Mouse (Mus musculus) heart, embryonic 13.5 days (tissue): ENCODE measurements at regions not wholly inside any gene's neighbourhood (a gene's known extent, or its start where the extent isn't known, plus 50 kb on each side); places are given as distances from the start of the nearest gene placed in this dataset.

Experiments used
- ATAC-seq: fragments of 200-750 bp; cut with Nextera tagmentation; 2 replicates; pipeline ENCODE4 v1.8.0; 2017; ENCODE audit warnings: moderate TSS enrichment; ENCODE audit not compliant: insufficient number of reproducible peaks, low FRiP score, low TSS enrichment; ENCODE audit errors: extremely low read depth
- H3K27ac ChIP-seq: fragments of 300-500 bp; sonication (generic); replicated peaks from 2 replicates; pipeline ENCODE4 v1.5.1; 2015; ENCODE audit warnings: moderate library complexity, mild to moderate bottlenecking, inconsistent platforms
- H3K27me3 ChIP-seq: fragments of 300-500 bp; sonication (generic); replicated peaks from 2 replicates; pipeline ENCODE4 v1.6.1; 2015; ENCODE audit warnings: mild to moderate bottlenecking, inconsistent platforms
- H3K36me3 ChIP-seq: fragments of 300-500 bp; sonication (generic); 2 replicates; pipeline ENCODE4 v1.6.1; 2015; ENCODE audit warnings: mild to moderate bottlenecking, inconsistent platforms
- H3K4me1 ChIP-seq: fragments of 300-500 bp; sonication (generic); 2 replicates; pipeline ENCODE4 v1.6.1; 2015; ENCODE audit warnings: inconsistent platforms
- H3K4me2 ChIP-seq: fragments of 300-500 bp; sonication (generic); 2 replicates; pipeline ENCODE4 v1.6.1; 2015; ENCODE audit warnings: inconsistent platforms, mild to moderate bottlenecking, moderate library complexity
- H3K4me3 ChIP-seq: fragments of 300-500 bp; sonication (generic); 2 replicates; pipeline ENCODE4 v1.5.1; 2015; ENCODE audit warnings: moderate library complexity, mild to moderate bottlenecking, inconsistent platforms
- H3K9ac ChIP-seq: fragments of 300-500 bp; sonication (generic); 2 replicates; pipeline ENCODE4 v1.6.1; 2015; ENCODE audit warnings: inconsistent platforms, mild to moderate bottlenecking, moderate library complexity
- H3K9me3 ChIP-seq: fragments of 300-500 bp; sonication (generic); 2 replicates; pipeline ENCODE4 v1.6.1; 2016; ENCODE audit warnings: inconsistent platforms
- WGBS: fragments of 180-500 bp; shearing (Covaris S2); methylation state at CpG from one replicate; pipeline ENCODE4 v1.1.7; 2015; ENCODE audit warnings: mixed read lengths; 5-methylcytosine and 5-hydroxymethylcytosine counted together

DNA sequence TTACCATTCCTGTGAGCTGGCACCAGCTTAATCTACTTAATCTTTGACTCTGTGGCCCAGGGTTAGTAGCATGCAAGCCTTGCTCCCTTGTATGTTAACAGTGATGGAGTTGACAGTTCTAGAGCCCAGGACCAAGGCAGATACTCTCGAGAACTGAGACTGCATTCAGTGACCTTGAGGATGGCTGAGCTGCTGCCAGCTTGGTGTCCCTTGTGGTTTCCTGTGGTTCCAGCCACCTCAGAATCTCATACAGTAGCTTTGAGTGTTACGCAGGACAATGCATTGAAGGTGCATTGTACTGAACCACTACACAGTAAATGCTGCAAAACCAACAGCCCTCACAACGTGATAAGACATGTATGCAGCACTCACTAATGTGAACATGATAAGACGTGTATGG is 90.6 kb downstream of the Zfp706 start:
- no peak overlapping the region for H3K4me2 ChIP-seq
- no peak overlapping the region for H3K4me3 ChIP-seq
- WGBS: 28% methylated on average over 4 of the region's 4 CpGs
- H3K27ac ChIP-seq: peak overlapping the region; percentile 39; the same call in 1 of the 2 replicates
- H3K9ac ChIP-seq: no peak overlapping the region
- H3K9me3 ChIP-seq: peaks cover 3% of the 10 kb centered on the region; the same call in 1 of the 2 replicates
- peaks cover 27% of the 10 kb centered on the region for H3K4me1 ChIP-seq
- no peaks in the 10 kb centered on the region for H3K27me3 ChIP-seq
- H3K36me3 ChIP-seq: no peaks in the 10 kb centered on the region
- ATAC-seq: no peak

DNA sequence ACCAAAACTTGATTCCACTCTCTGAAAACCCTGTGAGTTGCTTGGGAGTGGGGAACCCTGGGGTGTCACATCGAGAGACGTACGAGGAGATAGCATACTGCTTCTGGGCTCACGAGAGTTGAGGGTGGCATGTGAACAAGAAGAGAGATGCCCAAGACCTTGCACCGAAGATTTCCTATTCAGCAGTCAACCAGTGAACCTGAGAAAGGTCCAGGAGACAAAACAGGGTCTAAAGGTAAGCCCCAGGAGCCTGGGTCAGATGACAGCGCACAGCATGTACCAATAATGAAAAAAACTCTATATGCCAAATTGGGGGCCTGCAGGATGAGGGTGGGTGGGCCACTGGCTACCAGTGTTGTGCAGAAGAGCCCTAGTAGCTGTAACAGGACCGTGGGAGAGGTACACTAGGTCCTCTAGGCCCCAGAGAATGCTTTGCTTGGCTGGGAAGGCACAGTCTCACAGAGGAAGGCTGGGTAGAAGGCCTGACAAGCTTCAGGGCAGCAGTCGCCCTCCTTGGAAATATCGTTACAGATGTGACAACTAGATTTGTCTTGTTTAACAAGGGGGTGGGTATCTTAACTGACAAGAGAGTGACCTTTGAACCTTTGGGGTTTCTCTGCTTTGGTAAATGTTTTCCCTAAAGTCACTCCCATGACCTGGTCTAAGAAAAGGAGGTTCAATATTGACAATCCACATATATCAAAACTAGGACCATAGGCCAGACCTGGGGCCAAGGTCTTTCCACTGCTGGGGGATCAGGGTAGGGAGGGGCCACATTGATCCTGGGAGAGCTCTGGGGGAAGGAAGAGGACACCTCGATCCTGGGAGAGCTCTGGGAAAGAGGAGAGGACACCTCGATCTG is 93.1 kb downstream of the Zfp706 start:
- no peak overlapping the region for H3K4me2 ChIP-seq
- H3K27me3 ChIP-seq: no peaks in the 10 kb centered on the region
- H3K4me3 ChIP-seq: no peak overlapping the region
- no peak overlapping the region for H3K27ac ChIP-seq
- no peak for ATAC-seq
- H3K4me1 ChIP-seq: peaks cover 27% of the 10 kb centered on the region
- peaks cover 3% of the 10 kb centered on the region; the same call in 1 of the 2 replicates for H3K9me3 ChIP-seq
- H3K9ac ChIP-seq: no peak overlapping the region
- WGBS: 76% methylated on average over 11 of the region's 11 CpGs
- H3K36me3 ChIP-seq: no peaks in the 10 kb centered on the region

DNA sequence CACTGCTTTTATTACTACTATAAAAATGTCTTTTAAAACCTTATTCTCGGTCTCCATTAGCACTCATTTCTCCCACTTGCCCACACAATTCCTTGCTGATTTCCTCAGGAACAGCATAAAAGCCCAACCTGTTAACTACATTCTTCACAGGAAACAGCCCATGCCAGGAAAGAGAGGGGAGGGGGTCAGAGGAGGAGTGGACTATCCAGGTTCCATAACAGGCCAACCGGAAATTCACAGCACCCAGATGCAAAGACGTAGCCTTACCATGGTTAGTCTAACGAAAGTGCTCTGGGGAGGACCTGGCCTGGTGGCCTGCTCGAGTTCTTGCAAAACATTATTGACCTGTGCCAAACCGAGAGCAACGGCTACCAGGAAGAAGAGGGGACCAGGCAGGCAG is 94.3 kb downstream of the Zfp706 start:
- Histone ChIP-seq H3K4me1 (peaks cover 21% of the 10 kb centered on the region), H3K27ac (no peak overlapping the region), H3K9ac (no peak overlapping the region), H3K9me3 (peaks cover 3% of the 10 kb centered on the region; the same call in 1 of the 2 replicates), H3K36me3 (no peaks in the 10 kb centered on the region), H3K4me2 (no peak overlapping the region), H3K27me3 (no peaks in the 10 kb centered on the region), H3K4me3 (no peak overlapping the region)
- 80% methylated on average over 7 of the region's 7 CpGs for WGBS
- no peak for ATAC-seq

DNA sequence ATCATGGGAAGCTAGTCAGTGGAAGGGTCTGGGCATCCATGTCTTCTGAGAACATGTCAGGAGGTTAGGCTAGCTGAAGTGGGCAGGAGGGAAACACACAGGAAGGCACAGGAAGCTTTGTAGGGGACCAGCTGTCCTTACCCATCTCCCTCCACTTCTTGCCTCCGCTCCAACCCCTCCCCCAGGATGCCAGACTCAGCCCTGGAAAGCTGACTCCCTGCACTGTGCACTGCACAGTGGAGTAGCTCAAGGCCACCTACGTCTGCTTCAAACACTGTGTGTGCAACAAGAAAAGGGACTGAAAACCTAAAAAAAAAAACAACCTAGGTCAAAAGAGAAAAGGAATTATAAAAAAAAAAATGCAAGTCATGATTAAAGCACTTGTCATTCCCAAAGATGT is 97.3 kb downstream of the Zfp706 start:
- H3K4me1 ChIP-seq: no peaks in the 10 kb centered on the region
- peaks cover 3% of the 10 kb centered on the region; the same call in 1 of the 2 replicates for H3K9me3 ChIP-seq
- no peak overlapping the region for H3K4me2 ChIP-seq
- 61% methylated on average over 2 of the region's 2 CpGs for WGBS
- no peak for ATAC-seq
- H3K27ac ChIP-seq: no peak overlapping the region
- no peaks in the 10 kb centered on the region for H3K27me3 ChIP-seq
- H3K9ac ChIP-seq: no peak overlapping the region
- H3K4me3 ChIP-seq: no peak overlapping the region
- no peaks in the 10 kb centered on the region for H3K36me3 ChIP-seq

DNA sequence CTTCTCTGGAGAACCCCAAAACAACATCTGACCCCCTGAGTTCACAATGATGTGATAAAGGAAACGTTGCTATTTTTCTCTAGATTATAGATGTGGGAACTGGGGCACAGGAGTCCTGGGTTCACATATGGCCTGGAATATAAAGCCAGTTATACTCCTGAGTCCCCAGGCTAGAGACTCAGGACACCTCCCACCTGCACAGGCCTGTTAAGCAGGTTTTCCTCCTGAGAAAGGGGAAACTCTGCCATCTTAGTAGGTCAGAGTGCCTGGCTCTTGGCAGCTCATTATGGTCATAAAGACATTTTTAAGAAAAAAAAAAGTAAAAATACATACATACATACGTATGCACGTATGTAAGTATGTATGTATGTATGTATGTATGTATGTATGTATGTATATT is 98.1 kb downstream of the Zfp706 start:
- Histone ChIP-seq H3K4me2 (no peak overlapping the region), H3K9ac (no peak overlapping the region), H3K27ac (no peak overlapping the region), H3K27me3 (no peaks in the 10 kb centered on the region), H3K9me3 (peaks cover 3% of the 10 kb centered on the region; the same call in 1 of the 2 replicates), H3K4me3 (no peak overlapping the region), H3K36me3 (no peaks in the 10 kb centered on the region), H3K4me1 (no peaks in the 10 kb centered on the region)
- ATAC-seq: no peak
- WGBS: 73% methylated on average over 3 of the region's 3 CpGs

DNA sequence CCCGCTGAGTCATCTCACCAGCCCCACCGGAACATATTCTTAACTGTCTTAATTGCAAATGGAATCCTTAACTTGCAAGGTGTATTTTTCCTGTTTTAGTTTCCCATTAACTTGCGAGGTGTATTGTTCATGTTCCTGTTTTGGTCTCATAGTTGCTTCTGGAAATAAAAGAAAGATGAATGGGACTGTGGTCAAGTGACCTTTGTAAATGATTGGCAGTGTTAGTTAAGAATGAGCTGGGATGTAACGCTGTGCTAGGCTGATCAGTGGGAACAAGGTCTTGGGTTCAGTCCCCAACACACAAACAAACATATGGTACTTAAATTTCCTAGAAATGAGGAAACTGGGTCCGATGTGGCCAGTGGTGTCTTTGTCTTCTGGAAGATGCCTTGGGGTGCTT is 100.8 kb downstream of the Zfp706 start:
- no peaks in the 10 kb centered on the region for H3K27me3 ChIP-seq
- no peak overlapping the region for H3K9ac ChIP-seq
- WGBS: 82% methylated on average over 5 of the region's 5 CpGs
- no peak overlapping the region for H3K4me3 ChIP-seq
- ATAC-seq: no peak
- H3K9me3 ChIP-seq: no peaks in the 10 kb centered on the region
- no peak overlapping the region for H3K4me2 ChIP-seq
- no peak overlapping the region for H3K27ac ChIP-seq
- H3K36me3 ChIP-seq: no peaks in the 10 kb centered on the region
- peaks cover 19% of the 10 kb centered on the region for H3K4me1 ChIP-seq

DNA sequence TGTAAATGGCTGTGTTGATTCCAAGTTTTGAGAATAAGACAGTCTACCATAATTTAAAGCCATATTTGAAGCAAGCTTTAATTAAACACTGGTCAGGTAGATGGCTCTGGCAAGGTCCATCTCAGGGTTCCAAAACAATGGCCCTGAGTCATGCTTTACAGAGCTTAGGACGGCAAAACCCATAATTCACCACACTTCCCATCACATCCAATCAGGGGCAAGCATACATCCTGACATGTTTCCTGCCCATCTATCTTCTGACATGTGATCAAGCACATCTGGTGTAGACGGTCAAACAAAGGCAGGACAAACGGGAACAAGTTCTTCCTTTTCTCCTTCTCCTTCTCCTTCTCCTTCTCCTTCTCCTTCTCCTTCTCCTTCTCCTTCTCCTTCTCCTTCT is 101.5 kb downstream of the Zfp706 start:
- H3K27ac ChIP-seq: no peak overlapping the region
- H3K9me3 ChIP-seq: no peaks in the 10 kb centered on the region
- H3K9ac ChIP-seq: no peak overlapping the region
- H3K4me1 ChIP-seq: peaks cover 26% of the 10 kb centered on the region
- no peaks in the 10 kb centered on the region for H3K36me3 ChIP-seq
- no peak overlapping the region for H3K4me2 ChIP-seq
- ATAC-seq: no peak
- H3K27me3 ChIP-seq: no peaks in the 10 kb centered on the region
- no peak overlapping the region for H3K4me3 ChIP-seq
- WGBS: 61% methylated on average over 3 of the region's 3 CpGs

DNA sequence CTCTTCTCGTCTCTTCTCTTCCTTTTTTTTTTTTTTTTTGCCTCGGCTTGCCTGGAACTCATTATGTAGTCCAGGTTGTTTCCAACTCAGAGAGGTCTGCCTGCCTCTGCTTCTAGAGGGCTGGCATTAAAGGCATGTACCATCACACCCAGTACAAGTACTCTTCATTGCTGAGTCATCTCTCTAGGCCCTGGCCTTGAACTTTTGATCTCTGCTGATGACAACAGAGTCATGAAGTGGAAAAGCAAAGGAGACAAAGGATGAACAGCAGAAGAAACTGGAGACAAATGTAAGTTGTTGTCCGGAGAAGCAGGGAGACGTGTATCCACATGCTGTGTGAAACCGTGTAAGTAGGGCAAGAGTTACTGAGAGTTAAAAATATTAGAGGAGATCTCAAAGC is 103.7 kb downstream of the Zfp706 start:
- Histone ChIP-seq H3K4me1 (peaks cover 38% of the 10 kb centered on the region), H3K4me2 (no peak overlapping the region), H3K27me3 (no peaks in the 10 kb centered on the region), H3K27ac (0 out of 2 replicates have a peak overlapping the region, but pooled peaks have one; percentile 32), H3K9ac (no peak overlapping the region), H3K9me3 (no peaks in the 10 kb centered on the region), H3K36me3 (no peaks in the 10 kb centered on the region), H3K4me3 (no peak overlapping the region)
- 77% methylated on average over 5 of the region's 5 CpGs for WGBS
- ATAC-seq: no peak

DNA sequence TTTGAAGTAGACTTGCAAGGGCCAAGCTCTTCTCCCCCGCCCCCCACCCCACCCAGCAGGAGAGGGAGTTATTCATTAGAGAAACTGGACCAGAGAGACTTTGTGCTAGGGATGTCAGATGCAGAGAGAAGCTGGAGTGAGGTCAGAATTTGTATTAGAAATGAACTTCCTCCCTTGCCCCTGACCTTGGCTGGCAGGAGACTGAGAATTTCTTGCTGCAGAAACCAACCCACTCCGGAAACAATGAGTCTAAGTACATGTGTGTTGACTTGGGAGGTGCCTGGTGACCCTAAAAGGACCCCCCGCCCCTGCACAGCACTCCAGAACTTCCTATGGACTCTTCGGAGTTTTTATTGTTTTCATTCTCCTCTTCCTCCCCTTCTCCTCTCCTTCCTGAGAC is 104.3 kb downstream of the Zfp706 start:
- H3K4me2 ChIP-seq: no peak overlapping the region
- 0 out of 2 replicates have a peak overlapping the region, but pooled peaks have one; percentile 32 for H3K27ac ChIP-seq
- H3K9me3 ChIP-seq: no peaks in the 10 kb centered on the region
- WGBS: 47% methylated on average over 4 of the region's 4 CpGs
- no peaks in the 10 kb centered on the region for H3K36me3 ChIP-seq
- no peaks in the 10 kb centered on the region for H3K27me3 ChIP-seq
- no peak overlapping the region for H3K4me3 ChIP-seq
- ATAC-seq: no peak
- H3K9ac ChIP-seq: no peak overlapping the region
- peaks cover 38% of the 10 kb centered on the region for H3K4me1 ChIP-seq

DNA sequence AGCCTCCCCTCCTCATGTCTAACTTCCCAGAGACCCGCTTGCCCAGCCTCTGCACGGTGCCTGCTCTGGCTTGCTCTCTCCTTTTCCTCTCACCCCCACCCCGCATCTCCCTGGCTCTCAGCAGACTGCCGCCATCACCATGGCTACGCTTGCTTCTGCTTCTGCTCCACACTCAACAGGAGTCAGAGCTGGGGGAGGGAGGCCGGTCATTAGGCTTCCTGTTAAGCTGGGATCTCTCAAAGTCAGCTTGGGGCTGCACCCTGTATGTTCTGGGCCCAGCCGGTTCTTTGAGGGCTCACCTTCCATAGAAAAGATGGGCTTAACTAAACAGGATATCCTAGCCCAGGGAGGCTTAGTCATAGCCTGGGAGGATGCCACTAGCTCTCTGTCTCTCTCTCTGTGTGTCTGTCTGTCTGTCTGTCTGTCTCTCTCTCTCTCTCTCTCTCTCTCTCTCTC is 105.7 kb downstream of the Zfp706 start:
- peak; percentile 75; the same call in 1 of the 2 replicates for ATAC-seq
- 1% methylated on average over 7 of the region's 7 CpGs for WGBS
- Histone ChIP-seq H3K9me3 (no peaks in the 10 kb centered on the region), H3K9ac (peak overlapping the region; percentile 50), H3K27me3 (no peaks in the 10 kb centered on the region), H3K4me1 (peaks cover 38% of the 10 kb centered on the region), H3K4me2 (peak overlapping the region; percentile 39), H3K27ac (no peak overlapping the region), H3K4me3 (no peak overlapping the region), H3K36me3 (no peaks in the 10 kb centered on the region)

DNA sequence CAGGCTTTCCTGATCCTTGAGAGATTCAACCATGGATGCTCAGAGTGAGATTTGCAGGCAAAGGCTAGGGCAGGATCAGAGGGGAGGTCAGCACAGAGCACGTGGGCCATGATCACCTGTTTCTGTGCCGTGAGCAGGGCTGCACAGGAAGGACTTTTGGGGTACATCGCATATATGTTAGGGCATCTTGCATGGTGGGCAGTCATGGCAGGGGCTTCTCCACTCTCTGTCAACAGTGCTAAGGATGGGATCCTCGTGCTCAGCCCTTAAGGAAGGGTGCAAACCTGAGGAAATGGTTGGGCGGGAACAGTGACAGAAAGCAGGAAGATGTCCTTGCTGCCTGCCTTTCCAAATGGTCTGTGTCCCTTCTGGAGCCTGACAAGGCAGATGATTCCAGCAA is 106.2 kb downstream of the Zfp706 start:
- 42% methylated on average over 5 of the region's 5 CpGs for WGBS

DNA sequence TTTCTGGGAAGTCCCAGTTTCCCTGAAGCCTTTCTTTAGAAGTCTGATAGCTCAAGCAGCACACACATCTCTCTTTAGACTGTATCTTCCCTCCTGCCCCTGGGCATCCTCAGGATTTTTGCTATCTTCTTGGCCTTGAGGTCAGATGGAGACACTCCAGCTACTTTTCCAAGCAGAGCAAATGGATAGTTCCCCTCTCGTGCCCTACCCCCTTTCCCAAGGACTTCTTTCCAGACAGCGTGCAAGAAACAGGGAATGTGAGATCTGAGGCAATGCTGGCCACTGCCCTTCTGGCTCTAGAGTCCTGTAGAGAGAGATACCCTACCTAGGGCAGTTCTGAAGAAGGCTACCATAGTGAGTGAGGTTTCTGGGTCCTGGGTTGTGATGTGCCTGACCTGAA is 106.6 kb downstream of the Zfp706 start:
- no peaks in the 10 kb centered on the region for H3K9me3 ChIP-seq
- peaks cover 38% of the 10 kb centered on the region for H3K4me1 ChIP-seq
- no peak overlapping the region for H3K27ac ChIP-seq
- H3K36me3 ChIP-seq: no peaks in the 10 kb centered on the region
- WGBS: 28% methylated on average over 2 of the region's 2 CpGs
- peak overlapping the region; percentile 44; the same call in 1 of the 2 replicates for H3K9ac ChIP-seq
- no peak for ATAC-seq
- no peaks in the 10 kb centered on the region for H3K27me3 ChIP-seq
- no peak overlapping the region for H3K4me2 ChIP-seq
- H3K4me3 ChIP-seq: no peak overlapping the region

More for the DNA sequence above, 106.2 kb downstream of the Zfp706 start:
- no peaks in the 10 kb centered on the region for H3K9me3 ChIP-seq
- ATAC-seq: no peak
- no peaks in the 10 kb centered on the region for H3K36me3 ChIP-seq
- no peak overlapping the region for H3K4me3 ChIP-seq
- H3K9ac ChIP-seq: peak overlapping the region; percentile 44; the same call in 1 of the 2 replicates
- no peaks in the 10 kb centered on the region for H3K27me3 ChIP-seq
- no peak overlapping the region for H3K27ac ChIP-seq
- peak overlapping the region; percentile 39 for H3K4me2 ChIP-seq
- H3K4me1 ChIP-seq: peaks cover 38% of the 10 kb centered on the region
